8 mouse cellular contexts compared by ENCODE assay signal in genomic region chr2:156720313-156720674, GRCm38 (mm10). TPM values are rescaled to one million over a fixed set of nuclear protein-coding genes. Genes with fewer than 3 reads are reported as not detected.
A peak's percentile ranks its signal among the peaks of the same experiment; 100 is the strongest.
DNase-seq lines count a peak whose midpoint lies in the region; ATAC-seq and TF ChIP-seq lines count a peak whose summit lies in the region.

No protein-coding gene starts in this region.

- no peaks in the 10 kb centered on the region for H3K9me3 ChIP-seq in intestine, embryonic 15.5 days
- no peaks in the 10 kb centered on the region for H3K9me3 ChIP-seq in midbrain, embryonic 15.5 days

- TF ChIP-seq POLR2A in thymus, adult 2 months (IDR thresholded peaks at IDR 0.05; ENCODE audit: control insufficient read depth, extremely low read depth, insufficient read depth, low read length, poor library complexity), result no peak

- DNase-seq in gastrocnemius, adult 2 months, result no peak
- DNase-seq in gastrocnemius, postnatal 36 days, result no peak
- DNase-seq in thymus, adult 2 months, result no peak
- DNase-seq in thymus, postnatal 36 days, result no peak
- no peak for DNase-seq in right cerebral cortex, adult 2 months (ENCODE audit: low spot score in 2 of 2)
- DNase-seq in left cerebral cortex, adult 11 months (ENCODE audit: low spot score), result no peak

- ATAC-seq in intestine, embryonic 15.5 days, result no peak; the same call in 1 of the 2 replicates
- peak; percentile 22 for ATAC-seq in midbrain, embryonic 15.5 days (replicated peaks)

- H3K4me2 ChIP-seq in intestine, embryonic 15.5 days (replicated peaks), result peak overlapping the region; percentile 82
- H3K4me2 ChIP-seq in midbrain, embryonic 15.5 days, result peak overlapping the region; percentile 74

- H3K27ac ChIP-seq in gastrocnemius, adult 2 months, result peak overlapping the region; percentile 90
- H3K27ac ChIP-seq in thymus, adult 2 months (ENCODE audit: control insufficient read depth, insufficient read depth, low read length), result 0 out of 2 replicates have a peak overlapping the region, but pooled peaks have one; percentile 21
- H3K27ac ChIP-seq in intestine, embryonic 15.5 days, result peak overlapping the region; percentile 87
- H3K27ac ChIP-seq in midbrain, embryonic 15.5 days, result peak overlapping the region; percentile 92

- intact Hi-C loops in gastrocnemius, adult 2 months (cut with DNase I), result loop anchor here (5.0 kb wide), 2 partner anchors 42 to 57 kb away; partner anchors contain the start of gene Myl9
- intact Hi-C loops in gastrocnemius, postnatal 36 days (cut with DNase I), result loop anchor here (5.0 to 10.0 kb wide), 2 partner anchors 42 to 145 kb away; partner anchors contain the start of gene Rab5if

- 7% methylated on average over 10 of the region's 10 CpGs for WGBS in thymus, adult 2 months
- 2% methylated on average over 10 of the region's 10 CpGs for WGBS in intestine, embryonic 15.5 days
- 1% methylated on average over 10 of the region's 10 CpGs for WGBS in midbrain, embryonic 15.5 days

- H3K9ac ChIP-seq in intestine, embryonic 15.5 days, result peak overlapping the region; percentile 74
- H3K9ac ChIP-seq in midbrain, embryonic 15.5 days, result peak overlapping the region; percentile 70

- no peak for TF ChIP-seq CTCF in gastrocnemius, adult 2 months (IDR thresholded peaks at IDR 0.05)
- no peak for TF ChIP-seq CTCF in thymus, adult 2 months (IDR thresholded peaks at IDR 0.05; ENCODE audit: borderline replicate concordance, control insufficient read depth, extremely low read depth, insufficient read depth, low read length, poor library complexity)

- H3K36me3 ChIP-seq in thymus, adult 2 months (ENCODE audit: control insufficient read depth, insufficient read depth, low read length), result no peaks in the 10 kb centered on the region
- H3K36me3 ChIP-seq in intestine, embryonic 15.5 days, result no peaks in the 10 kb centered on the region
- no peaks in the 10 kb centered on the region for H3K36me3 ChIP-seq in midbrain, embryonic 15.5 days (replicated peaks)

- H3K4me1 ChIP-seq in thymus, adult 2 months (replicated peaks; ENCODE audit: control insufficient read depth, insufficient read depth, low read length), result peaks cover 32% of the 10 kb centered on the region
- H3K4me1 ChIP-seq in intestine, embryonic 15.5 days (replicated peaks), result peaks cover 48% of the 10 kb centered on the region
- peaks cover 57% of the 10 kb centered on the region for H3K4me1 ChIP-seq in midbrain, embryonic 15.5 days

- peak overlapping the region; percentile 91 for H3K4me3 ChIP-seq in gastrocnemius, adult 2 months
- peak overlapping the region; percentile 79 for H3K4me3 ChIP-seq in thymus, adult 2 months (ENCODE audit: control insufficient read depth, insufficient read depth, low read length)
- H3K4me3 ChIP-seq in intestine, embryonic 15.5 days (replicated peaks), result peak overlapping the region; percentile 94
- H3K4me3 ChIP-seq in midbrain, embryonic 15.5 days, result peak overlapping the region; percentile 75

- H3K27me3 ChIP-seq in thymus, adult 2 months (ENCODE audit: control insufficient read depth, insufficient read depth, low read length), result no peaks in the 10 kb centered on the region
- no peaks in the 10 kb centered on the region for H3K27me3 ChIP-seq in intestine, embryonic 15.5 days (replicated peaks)
- H3K27me3 ChIP-seq in midbrain, embryonic 15.5 days (replicated peaks), result no peaks in the 10 kb centered on the region

RNA-seq across cellular contexts. Expression of gene Myl9, which starts 54.9 kb away (rescaled TPM):
- 10 to 100 TPM; 41.2 to 50.0 TPM for total RNA-seq in gastrocnemius, adult 2 months (2021)
- 10 to 100 TPM; 44.2 to 82.8 TPM for total RNA-seq in gastrocnemius, postnatal 36 days (2021)
- 32.3 and 32.4 TPM in 2 replicates for polyA plus RNA-seq in thymus, adult 2 months (2012; rRNA removed)
- 1,100 and 1,103 TPM in 2 replicates for polyA plus RNA-seq in intestine, embryonic 15.5 days (2015; fragmentation: Nextera tagmentation; extraction: Ambion mirVana)
- 41.2 and 41.6 TPM in 2 replicates for polyA plus RNA-seq in midbrain, embryonic 15.5 days (2015; fragmentation: Nextera tagmentation; extraction: Ambion mirVana)

Comparison
In these comparisons a context has a peak if more than half of its experiments do, and no peak if none do; other contexts are left out.
1. H3K27ac ChIP-seq: peak in every context shown above with its lines; median percentile 92 in midbrain, embryonic 15.5 days; 90 in gastrocnemius, adult 2 months; 87 in intestine, embryonic 15.5 days; 21 in thymus, adult 2 months.
2. RNA of gene Myl9, which starts 54.9 kb away (polyA plus RNA-seq): 1,100 to 1,103 TPM in intestine, embryonic 15.5 days; 41.2 to 41.6 TPM in midbrain, embryonic 15.5 days and 32.3 to 32.4 TPM in thymus, adult 2 months; every median in the first group is over 10 times any median in the second.
3. Peak in every context shown above with its lines, with median percentiles within 50 percentile points of each other: H3K4me3 ChIP-seq.